Mouse (Mus musculus) testis, adult 2 months (tissue): ENCODE data around the gene Ddrgk1.

Experiments used
- CTCF ChIP-seq: fragments of 200-500 bp; IDR thresholded peaks from 2 replicates; pipeline ENCODE4 v1.5.1; 2012; ENCODE audit warnings: low read depth, mild to moderate bottlenecking, inconsistent platforms, low read length, moderate library complexity; ENCODE audit not compliant: control insufficient read depth, insufficient read depth, insufficient replicate concordance
- POLR2A ChIP-seq: fragments of 200-500 bp; IDR thresholded peaks from 2 replicates; pipeline ENCODE4 v1.6.1; 2012; ENCODE audit warnings: low read depth, mild to moderate bottlenecking, inconsistent platforms, low read length, moderate library complexity; ENCODE audit not compliant: control insufficient read depth

- TF ChIP-seq CTCF (no peak; the same call in 1 of the 2 replicates), POLR2A (peak; percentile 70)
Observed at GRCm38 (mm10) chr2:130667559-130667958, 3.1 kb upstream of the Ddrgk1 start, which contains the start of gene Itpa.
